Mouse (Mus musculus) midbrain, embryonic 15.5 days (tissue): ENCODE measurements at regions not wholly inside any gene's neighbourhood (a gene's known extent, or its start where the extent isn't known, plus 50 kb on each side); places are given as distances from the start of the nearest gene placed in this dataset.

Source experiments
- ATAC-seq: fragments of 200-750 bp; cut with Nextera tagmentation; replicated peaks from 2 replicates; pipeline ENCODE4 v1.8.0; 2017; ENCODE audit warnings: moderate TSS enrichment
- H3K27ac ChIP-seq: fragments of 300-500 bp; sonication (generic); 2 replicates; pipeline ENCODE4 v1.5.1; 2015; ENCODE audit warnings: mild to moderate bottlenecking, inconsistent platforms
- H3K27me3 ChIP-seq: fragments of 300-500 bp; sonication (generic); replicated peaks from 2 replicates; pipeline ENCODE4 v1.6.1; 2015; ENCODE audit warnings: inconsistent platforms
- H3K36me3 ChIP-seq: fragments of 300-500 bp; sonication (generic); replicated peaks from 2 replicates; pipeline ENCODE4 v1.6.1; 2015; ENCODE audit warnings: inconsistent platforms
- H3K4me1 ChIP-seq: fragments of 300-500 bp; sonication (generic); 2 replicates; pipeline ENCODE4 v1.6.1; 2015; ENCODE audit warnings: inconsistent platforms
- H3K4me2 ChIP-seq: fragments of 300-500 bp; sonication (generic); 2 replicates; pipeline ENCODE4 v1.6.1; 2015; ENCODE audit warnings: inconsistent platforms, mild to moderate bottlenecking, moderate library complexity
- H3K4me3 ChIP-seq: fragments of 300-500 bp; sonication (generic); 2 replicates; pipeline ENCODE4 v1.5.1; 2015; ENCODE audit warnings: mild to moderate bottlenecking, inconsistent platforms
- H3K9ac ChIP-seq: fragments of 300-500 bp; sonication (generic); 2 replicates; pipeline ENCODE4 v1.6.1; 2015; ENCODE audit warnings: mild to moderate bottlenecking, inconsistent platforms
- H3K9me3 ChIP-seq: fragments of 300-500 bp; sonication (generic); 2 replicates; pipeline ENCODE4 v1.6.1; 2016; ENCODE audit warnings: inconsistent platforms
- WGBS: fragments of 180-500 bp; shearing (Covaris S2); methylation state at CpG from one replicate; pipeline ENCODE4 v1.1.7; 2015; ENCODE audit warnings: mixed read lengths; 5-methylcytosine and 5-hydroxymethylcytosine counted together

DNA sequence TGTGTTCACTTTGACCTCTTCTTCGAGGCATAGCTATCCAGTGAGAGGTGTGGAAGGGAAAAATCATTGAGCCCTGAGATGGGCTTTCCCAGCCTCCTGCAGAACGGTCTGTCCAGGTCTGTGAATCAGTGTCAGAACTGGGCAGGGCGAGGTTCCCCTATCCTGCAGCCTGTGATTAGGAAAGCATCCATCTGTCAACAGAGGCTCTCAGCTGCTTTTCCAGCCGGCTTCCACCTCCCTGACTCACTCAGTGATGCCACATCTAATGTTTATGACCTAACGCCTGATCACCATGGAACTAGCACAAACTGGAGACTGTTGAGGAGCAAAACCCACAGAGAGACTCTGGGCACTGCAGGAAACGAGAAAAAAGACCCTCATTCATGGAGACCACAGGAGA is 148.1 kb upstream of the Ccn2 start:
- no peaks in the 10 kb centered on the region for H3K9me3 ChIP-seq
- H3K27me3 ChIP-seq: no peaks in the 10 kb centered on the region
- no peaks in the 10 kb centered on the region for H3K36me3 ChIP-seq
- H3K9ac ChIP-seq: no peak overlapping the region
- no peak overlapping the region for H3K27ac ChIP-seq
- H3K4me3 ChIP-seq: no peak overlapping the region
- no peak for ATAC-seq
- H3K4me2 ChIP-seq: no peak overlapping the region
- H3K4me1 ChIP-seq: no peaks in the 10 kb centered on the region
- 85% methylated on average over 6 of the region's 6 CpGs for WGBS

DNA sequence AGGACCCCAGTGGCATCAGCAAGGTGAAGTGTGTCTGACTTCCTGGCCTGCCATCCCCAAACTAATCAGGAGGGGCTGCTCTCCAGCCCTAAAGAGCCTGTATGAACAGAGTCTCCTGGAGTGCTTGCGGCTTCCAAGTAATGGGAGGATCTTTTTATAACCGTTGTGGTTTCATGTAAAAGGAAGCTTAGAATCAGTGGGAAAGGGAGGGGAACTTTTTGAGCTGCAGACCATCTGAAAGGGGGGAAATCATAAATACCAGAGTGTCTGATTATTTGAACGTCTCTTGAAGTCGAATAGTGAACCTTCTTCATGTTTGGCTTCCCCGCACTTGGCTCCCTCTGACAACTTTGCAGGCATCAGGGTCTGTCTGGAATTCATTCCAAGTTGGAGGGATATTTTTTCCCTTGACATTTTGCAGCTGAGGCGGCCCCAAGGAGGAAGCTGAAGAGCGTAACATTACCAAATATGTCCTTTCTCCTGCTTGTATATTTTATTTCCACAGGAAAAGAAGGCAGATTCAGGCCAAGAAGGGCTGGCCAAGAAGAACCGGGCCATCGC is 147.2 kb upstream of the Ccn2 start:
- Histone ChIP-seq H3K9ac (no peak overlapping the region), H3K27ac (no peak overlapping the region), H3K4me3 (no peak overlapping the region), H3K4me1 (no peaks in the 10 kb centered on the region), H3K9me3 (no peaks in the 10 kb centered on the region), H3K27me3 (no peaks in the 10 kb centered on the region), H3K36me3 (no peaks in the 10 kb centered on the region), H3K4me2 (no peak overlapping the region)
- 84% methylated on average over 9 of the region's 9 CpGs for WGBS
- ATAC-seq: no peak

DNA sequence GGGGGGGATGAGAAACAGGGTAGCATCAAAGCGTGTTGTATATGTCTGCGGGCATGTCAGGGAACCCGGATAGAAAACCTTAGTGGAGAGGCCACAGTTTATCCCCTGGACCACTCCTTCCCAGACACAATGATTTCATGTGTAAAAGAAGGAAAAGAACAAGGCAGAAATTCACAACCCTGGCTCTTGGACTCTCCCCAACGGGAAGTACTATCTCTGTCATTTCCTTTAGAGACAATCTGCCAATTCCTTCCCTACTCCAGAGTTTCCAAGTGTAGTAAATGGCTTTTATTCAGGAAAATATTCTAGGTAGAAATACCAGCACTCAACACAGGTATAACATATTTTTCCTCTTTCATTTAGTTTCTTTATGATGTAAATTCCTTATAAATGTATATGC is 141.7 kb upstream of the Ccn2 start:
- H3K4me3 ChIP-seq: no peak overlapping the region
- no peak for ATAC-seq
- no peaks in the 10 kb centered on the region for H3K4me1 ChIP-seq
- no peaks in the 10 kb centered on the region for H3K27me3 ChIP-seq
- H3K9ac ChIP-seq: no peak overlapping the region
- H3K9me3 ChIP-seq: no peaks in the 10 kb centered on the region
- H3K36me3 ChIP-seq: no peaks in the 10 kb centered on the region
- no peak overlapping the region for H3K4me2 ChIP-seq
- H3K27ac ChIP-seq: no peak overlapping the region
- WGBS: 94% methylated on average over 4 of the region's 4 CpGs

DNA sequence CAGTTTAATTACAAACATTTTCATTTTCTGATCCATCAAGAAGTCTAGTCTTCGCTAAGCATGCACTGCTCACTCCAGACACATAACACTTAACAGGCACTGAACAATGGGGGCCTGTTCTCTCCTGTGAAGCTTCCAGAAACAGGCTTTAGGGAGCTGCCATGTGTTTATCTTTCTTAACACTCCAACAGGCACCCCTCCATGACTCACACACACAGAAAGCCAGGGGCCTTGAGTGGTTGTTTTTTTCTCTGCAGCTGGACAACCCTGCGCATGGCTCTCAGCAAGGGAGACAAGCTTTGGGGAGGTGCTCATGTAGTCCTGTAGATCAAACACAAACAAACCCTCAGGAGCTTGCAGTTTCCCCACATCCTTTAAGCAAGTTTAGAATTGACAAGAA is 136.6 kb upstream of the Ccn2 start:
- 79% methylated on average over 2 of the region's 2 CpGs for WGBS
- ATAC-seq: no peak

DNA sequence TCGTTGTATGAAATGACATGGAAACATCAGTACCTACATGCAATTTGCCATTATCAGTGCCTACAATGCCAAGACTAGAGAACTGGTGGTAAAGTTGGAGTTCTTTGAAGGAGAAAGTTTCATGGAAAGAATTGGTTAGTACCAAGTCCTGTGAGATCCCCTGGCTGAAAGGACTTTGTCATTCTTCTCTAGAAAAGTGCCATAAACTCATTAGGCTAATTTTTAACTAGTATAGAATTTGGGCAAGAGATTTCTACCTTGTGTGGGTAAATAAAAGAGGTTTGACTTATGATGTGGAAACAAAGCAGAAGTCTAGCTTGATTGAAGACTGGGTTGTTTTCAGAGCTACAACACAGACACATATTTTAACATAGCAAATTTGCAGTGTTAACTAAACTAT is 131.4 kb upstream of the Ccn2 start:
- WGBS: 100% methylated on average over 1 of the region's 1 CpGs
- Histone ChIP-seq H3K27ac (no peak overlapping the region), H3K4me2 (no peak overlapping the region), H3K4me1 (no peaks in the 10 kb centered on the region), H3K9ac (no peak overlapping the region), H3K36me3 (no peaks in the 10 kb centered on the region), H3K4me3 (no peak overlapping the region), H3K27me3 (no peaks in the 10 kb centered on the region), H3K9me3 (no peaks in the 10 kb centered on the region)
- ATAC-seq: no peak

More for the DNA sequence above, 136.6 kb upstream of the Ccn2 start:
- no peak overlapping the region for H3K9ac ChIP-seq
- no peak overlapping the region for H3K4me2 ChIP-seq
- no peak overlapping the region for H3K27ac ChIP-seq
- H3K27me3 ChIP-seq: no peaks in the 10 kb centered on the region
- H3K9me3 ChIP-seq: no peaks in the 10 kb centered on the region
- H3K4me1 ChIP-seq: no peaks in the 10 kb centered on the region
- H3K36me3 ChIP-seq: no peaks in the 10 kb centered on the region
- H3K4me3 ChIP-seq: no peak overlapping the region

DNA sequence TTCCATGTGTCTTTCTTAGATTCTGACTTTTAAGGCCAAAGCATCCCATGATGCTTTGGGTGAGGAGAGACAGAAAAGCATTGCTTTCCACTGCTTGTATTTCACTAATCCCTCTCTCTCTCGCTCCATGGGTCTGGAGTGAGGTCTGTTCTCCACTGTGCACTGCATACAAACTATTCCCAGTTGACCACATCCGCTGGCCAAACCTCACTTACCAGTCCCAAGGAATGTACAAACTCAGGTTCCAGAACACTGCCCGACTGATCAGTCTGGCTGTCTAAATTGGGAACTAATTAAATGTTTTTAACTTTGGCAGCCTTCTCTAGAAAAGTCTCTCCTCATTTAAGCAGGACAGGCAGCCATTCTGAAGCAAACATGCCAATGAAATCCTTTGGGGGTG is 130.9 kb upstream of the Ccn2 start:
- Histone ChIP-seq H3K9me3 (no peaks in the 10 kb centered on the region), H3K27me3 (no peaks in the 10 kb centered on the region), H3K4me1 (no peaks in the 10 kb centered on the region), H3K36me3 (no peaks in the 10 kb centered on the region), H3K4me2 (no peak overlapping the region), H3K4me3 (no peak overlapping the region), H3K27ac (no peak overlapping the region), H3K9ac (no peak overlapping the region)
- WGBS: 71% methylated on average over 3 of the region's 3 CpGs
- no peak for ATAC-seq

DNA sequence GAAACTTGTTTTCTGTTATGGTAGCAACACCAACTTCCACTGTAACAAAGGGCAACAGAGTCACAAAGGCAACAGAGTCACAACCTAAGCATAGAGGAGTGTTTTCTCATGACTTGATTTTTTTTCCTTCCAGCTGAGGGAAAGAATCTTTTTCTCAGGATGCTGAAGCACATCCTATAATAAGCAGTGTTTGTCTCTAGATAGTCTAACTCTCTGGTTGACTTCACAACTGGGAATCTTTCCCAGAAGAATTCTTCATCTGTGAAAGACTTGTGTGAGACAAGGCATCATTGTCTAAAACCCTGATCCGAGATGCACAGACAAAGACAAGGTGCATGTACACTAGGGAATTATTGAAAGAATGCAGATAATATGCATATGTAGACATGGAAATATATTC is 125.5 kb upstream of the Ccn2 start:
- no peaks in the 10 kb centered on the region for H3K9me3 ChIP-seq
- H3K27me3 ChIP-seq: no peaks in the 10 kb centered on the region
- H3K27ac ChIP-seq: no peak overlapping the region
- no peaks in the 10 kb centered on the region for H3K4me1 ChIP-seq
- H3K4me2 ChIP-seq: no peak overlapping the region
- 82% methylated on average over 1 of the region's 1 CpGs for WGBS
- no peak overlapping the region for H3K9ac ChIP-seq
- no peak overlapping the region for H3K4me3 ChIP-seq
- no peak for ATAC-seq
- no peaks in the 10 kb centered on the region for H3K36me3 ChIP-seq

DNA sequence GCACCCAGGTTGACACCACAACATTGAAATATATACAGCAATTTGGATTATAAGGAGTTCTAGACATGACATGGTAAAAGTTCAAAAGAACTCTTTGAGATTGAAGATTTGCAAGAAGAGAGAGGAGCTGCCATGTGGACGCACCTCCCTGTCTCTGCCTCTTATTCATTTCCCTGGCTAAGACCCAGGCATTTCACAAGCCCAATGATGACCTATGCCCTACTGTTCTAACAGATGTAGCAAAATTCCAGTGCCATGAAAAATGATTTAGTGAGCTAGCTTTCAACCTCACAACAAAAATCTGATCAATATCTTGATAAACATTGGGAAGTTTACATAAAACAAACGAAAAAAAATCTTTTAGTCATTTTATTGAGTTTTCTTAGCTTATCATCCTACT is 123.7 kb upstream of the Ccn2 start:
- Histone ChIP-seq H3K9me3 (no peaks in the 10 kb centered on the region), H3K4me1 (no peaks in the 10 kb centered on the region), H3K9ac (no peak overlapping the region), H3K27me3 (no peaks in the 10 kb centered on the region), H3K27ac (no peak overlapping the region), H3K36me3 (no peaks in the 10 kb centered on the region), H3K4me3 (no peak overlapping the region), H3K4me2 (no peak overlapping the region)
- 83% methylated on average over 2 of the region's 2 CpGs for WGBS
- ATAC-seq: no peak

DNA sequence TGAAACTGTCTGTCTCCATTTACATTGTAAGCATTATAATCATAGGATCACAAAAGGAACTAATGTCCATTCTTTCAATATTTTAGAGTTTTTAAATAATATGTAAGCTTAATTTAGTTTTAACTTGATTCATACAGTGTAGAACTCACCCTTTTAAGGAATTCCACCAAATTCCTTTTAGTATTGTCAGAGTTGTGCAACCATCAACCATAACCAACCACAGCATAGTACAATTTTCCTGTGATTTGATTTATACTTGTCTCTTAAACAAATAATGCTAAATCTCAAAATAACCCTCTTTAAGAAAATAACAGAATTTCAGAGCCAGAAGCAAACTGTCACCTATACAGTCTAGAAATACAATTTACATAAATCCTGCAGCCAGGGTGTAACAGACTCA is 119.0 kb upstream of the Ccn2 start:
- Histone ChIP-seq H3K27me3 (no peaks in the 10 kb centered on the region), H3K27ac (no peak overlapping the region), H3K4me1 (no peaks in the 10 kb centered on the region), H3K9ac (no peak overlapping the region), H3K4me3 (no peak overlapping the region), H3K4me2 (no peak overlapping the region), H3K36me3 (no peaks in the 10 kb centered on the region), H3K9me3 (no peaks in the 10 kb centered on the region)
- no peak for ATAC-seq

DNA sequence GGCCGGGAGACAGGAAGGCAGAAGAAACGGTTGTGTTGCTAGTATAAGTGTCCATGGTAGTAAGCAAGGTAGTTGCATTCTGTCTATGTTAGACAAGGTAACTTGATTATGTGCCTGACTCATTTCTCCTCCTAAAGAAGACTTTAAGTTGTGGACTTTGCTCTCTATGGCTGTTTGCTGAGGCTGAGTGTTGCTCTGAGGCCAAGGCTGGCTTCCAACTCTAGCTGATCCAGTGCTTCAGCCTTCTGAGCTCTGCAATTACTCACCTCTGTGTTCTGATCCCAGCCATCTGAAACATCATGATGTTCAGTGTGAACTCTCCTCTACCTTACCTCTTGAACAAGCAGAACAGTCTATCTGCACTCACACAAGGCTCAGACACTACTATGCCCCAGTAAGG is 116.7 kb upstream of the Ccn2 start:
- WGBS: 95% methylated on average over 2 of the region's 2 CpGs
- no peak for ATAC-seq
- Histone ChIP-seq H3K27ac (no peak overlapping the region), H3K4me2 (no peak overlapping the region), H3K4me1 (no peaks in the 10 kb centered on the region), H3K27me3 (no peaks in the 10 kb centered on the region), H3K36me3 (no peaks in the 10 kb centered on the region), H3K9me3 (no peaks in the 10 kb centered on the region), H3K9ac (no peak overlapping the region), H3K4me3 (no peak overlapping the region)

DNA sequence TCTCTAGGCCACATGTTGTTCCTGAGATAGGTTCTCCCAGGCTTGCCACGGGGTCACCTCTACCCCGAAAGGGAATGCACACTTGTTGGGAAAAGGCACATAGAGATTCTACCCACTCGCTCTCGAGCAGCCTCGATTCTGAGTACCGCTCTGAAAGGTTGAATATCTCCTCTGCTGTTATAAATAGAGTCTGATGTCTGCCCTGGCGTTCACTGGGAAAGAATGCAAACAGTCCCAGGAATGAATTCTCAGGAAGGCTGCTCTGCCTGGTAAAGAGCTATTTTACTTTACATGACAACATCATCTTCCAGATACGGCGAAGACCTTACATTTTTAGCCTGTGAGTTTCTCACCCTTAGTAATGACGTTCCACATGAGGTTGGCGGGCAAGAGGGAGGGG is 116.1 kb upstream of the Ccn2 start:
- ATAC-seq: no peak
- 87% methylated on average over 11 of the region's 11 CpGs for WGBS
- no peaks in the 10 kb centered on the region for H3K36me3 ChIP-seq
- H3K4me1 ChIP-seq: no peaks in the 10 kb centered on the region
- H3K9ac ChIP-seq: no peak overlapping the region
- H3K4me2 ChIP-seq: no peak overlapping the region
- no peaks in the 10 kb centered on the region for H3K9me3 ChIP-seq
- no peaks in the 10 kb centered on the region for H3K27me3 ChIP-seq
- no peak overlapping the region for H3K27ac ChIP-seq
- H3K4me3 ChIP-seq: no peak overlapping the region

DNA sequence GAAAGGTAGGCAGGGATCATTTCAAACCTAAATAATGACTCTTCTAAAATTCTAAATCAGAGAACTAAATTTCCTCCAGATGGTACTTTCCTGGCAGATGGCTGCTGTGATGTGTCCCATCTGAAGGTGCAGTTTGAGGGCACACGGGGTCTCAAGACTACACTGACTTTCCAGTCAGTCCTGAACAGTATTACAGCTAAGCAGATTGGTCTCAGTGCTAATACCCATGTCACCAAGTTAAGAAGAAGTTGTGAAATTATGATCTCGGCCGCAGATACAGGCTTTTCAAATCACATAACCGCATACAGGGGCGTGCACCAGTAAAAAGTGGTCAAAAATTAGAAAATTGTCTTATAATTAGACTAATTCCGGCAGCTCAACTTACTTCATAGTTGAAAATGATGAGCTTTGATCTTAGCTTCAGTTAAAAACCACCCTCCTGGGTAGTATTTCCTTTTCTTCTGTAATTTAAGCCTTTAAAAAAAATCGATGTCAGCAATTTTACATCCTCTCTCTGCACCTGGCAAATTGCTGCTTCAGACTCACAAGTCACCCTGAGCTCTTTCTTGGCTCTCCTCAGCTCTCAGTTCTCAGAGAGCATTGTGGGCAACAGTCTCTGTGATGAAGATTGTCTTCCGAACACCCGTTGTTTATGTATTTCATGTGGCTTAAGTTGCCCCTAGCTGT is 113.2 kb upstream of the Ccn2 start:
- H3K27me3 ChIP-seq: no peaks in the 10 kb centered on the region
- no peak overlapping the region for H3K4me2 ChIP-seq
- H3K4me1 ChIP-seq: no peaks in the 10 kb centered on the region
- ATAC-seq: no peak
- no peak overlapping the region for H3K27ac ChIP-seq
- H3K9me3 ChIP-seq: no peaks in the 10 kb centered on the region
- no peak overlapping the region for H3K4me3 ChIP-seq
- 84% methylated on average over 9 of the region's 9 CpGs for WGBS
- no peak overlapping the region for H3K9ac ChIP-seq
- H3K36me3 ChIP-seq: no peaks in the 10 kb centered on the region

DNA sequence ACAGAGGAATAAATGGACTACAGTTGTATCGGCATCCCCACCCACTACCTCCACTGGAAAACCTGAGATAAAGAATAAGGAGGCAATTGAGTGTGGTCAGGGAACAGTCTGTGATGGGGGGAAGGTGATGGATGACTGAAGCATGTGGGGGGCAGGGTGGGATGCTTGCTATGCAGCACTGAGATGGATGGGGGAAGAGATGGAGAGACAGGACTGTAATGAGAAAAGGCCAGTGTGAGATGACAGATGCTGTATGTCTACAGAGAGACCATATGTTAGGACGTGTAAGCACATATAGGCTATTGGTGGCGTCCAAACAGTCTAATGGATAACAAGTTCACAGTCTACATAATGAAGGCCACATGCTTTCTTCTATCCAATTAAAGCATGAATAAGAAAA is 112.2 kb upstream of the Ccn2 start:
- ATAC-seq: no peak

More for the DNA sequence above, 112.2 kb upstream of the Ccn2 start:
- no peaks in the 10 kb centered on the region for H3K9me3 ChIP-seq
- H3K4me3 ChIP-seq: no peak overlapping the region
- H3K4me2 ChIP-seq: no peak overlapping the region
- no peaks in the 10 kb centered on the region for H3K36me3 ChIP-seq
- H3K27ac ChIP-seq: no peak overlapping the region
- WGBS: 93% methylated on average over 3 of the region's 3 CpGs
- no peak overlapping the region for H3K9ac ChIP-seq
- no peaks in the 10 kb centered on the region for H3K27me3 ChIP-seq
- H3K4me1 ChIP-seq: no peaks in the 10 kb centered on the region
